Mouse (Mus musculus) cerebellum, postnatal 10 days (tissue): Measurements from ENCODE around the gene Crtc3.

Source experiments
- DNase-seq, 2 experiments: peaks; one replicate each; pipeline ENCODE4 v3.0.0; 2021; ENCODE audit warnings: mixed read lengths in 2 of 2

Gene Crtc3

DNA sequence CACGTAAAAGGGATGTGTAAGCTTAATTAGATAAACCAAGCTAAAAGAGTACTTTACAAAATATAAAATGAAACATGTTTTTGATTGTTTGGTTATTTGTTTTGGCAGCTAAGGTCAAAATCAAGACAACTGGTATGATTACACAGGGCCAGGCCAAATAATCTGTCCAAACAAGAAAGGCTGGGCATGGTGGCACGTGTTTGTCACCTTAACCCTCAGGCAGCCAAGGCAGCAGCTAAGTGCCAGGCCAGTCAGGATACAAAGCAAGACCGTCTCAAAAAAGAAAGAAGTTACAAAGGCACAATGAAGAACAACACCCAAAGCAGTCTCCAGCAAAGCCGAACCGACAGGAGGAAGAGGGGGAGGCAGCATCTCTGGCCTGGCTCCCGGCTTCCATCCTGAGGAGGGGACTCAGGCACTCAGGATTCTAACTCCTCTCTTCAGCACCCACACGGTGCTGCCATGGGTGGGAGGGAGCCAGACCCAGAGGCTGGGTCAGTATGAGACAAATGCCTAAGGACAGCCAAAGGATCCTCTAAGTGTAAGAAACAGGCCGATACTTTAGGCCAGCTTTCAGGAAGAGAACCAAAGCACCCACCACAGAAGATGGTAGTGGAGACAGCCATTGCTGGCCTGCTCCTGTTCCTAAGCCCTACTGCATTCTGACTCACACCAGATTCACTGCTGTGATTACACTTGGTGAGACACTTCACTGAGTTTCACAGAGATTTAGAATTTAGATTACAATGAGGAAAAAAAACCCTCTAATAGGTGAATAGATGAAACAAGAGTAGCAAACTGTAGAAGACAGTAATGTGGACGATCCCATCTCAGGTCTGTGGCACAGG is 51.5 kb downstream of the Crtc3 start:
- DNase-seq, result peak in 1 of 2 experiments; percentile 40

DNA sequence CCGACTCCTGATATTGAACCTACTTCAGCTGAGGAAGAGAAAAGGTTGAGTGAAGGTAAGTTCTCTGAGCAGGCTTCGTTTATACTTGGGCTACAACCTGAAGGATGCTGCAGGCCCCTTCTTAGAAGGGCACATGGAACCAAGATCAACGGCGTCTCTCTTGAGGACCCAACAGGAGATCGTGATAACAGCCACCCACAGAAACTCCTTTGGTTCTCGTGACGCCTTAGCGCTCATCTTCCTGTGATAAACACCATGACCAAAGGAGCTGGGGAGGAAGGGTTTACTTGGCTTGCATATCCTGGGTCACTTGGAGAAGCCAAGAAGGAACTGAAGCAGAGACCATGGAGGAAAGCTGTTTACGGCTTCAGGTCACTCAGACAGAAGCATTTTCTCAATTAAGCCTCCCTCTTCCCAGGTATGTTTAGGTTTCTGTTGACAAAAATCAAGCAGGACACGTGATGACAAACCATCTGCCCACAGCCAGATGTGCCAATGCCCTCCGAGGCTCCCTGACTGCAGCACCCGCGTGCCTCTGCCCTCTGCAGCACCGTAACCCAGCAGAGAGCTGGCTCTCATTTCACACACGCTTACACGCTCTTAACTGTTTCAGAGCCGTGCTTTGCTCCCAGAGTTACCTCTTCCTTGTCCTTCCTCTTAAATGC is 52.3 kb downstream of the Crtc3 start:
- DNase-seq, result peak in 1 of 2 experiments; percentile 49

DNA sequence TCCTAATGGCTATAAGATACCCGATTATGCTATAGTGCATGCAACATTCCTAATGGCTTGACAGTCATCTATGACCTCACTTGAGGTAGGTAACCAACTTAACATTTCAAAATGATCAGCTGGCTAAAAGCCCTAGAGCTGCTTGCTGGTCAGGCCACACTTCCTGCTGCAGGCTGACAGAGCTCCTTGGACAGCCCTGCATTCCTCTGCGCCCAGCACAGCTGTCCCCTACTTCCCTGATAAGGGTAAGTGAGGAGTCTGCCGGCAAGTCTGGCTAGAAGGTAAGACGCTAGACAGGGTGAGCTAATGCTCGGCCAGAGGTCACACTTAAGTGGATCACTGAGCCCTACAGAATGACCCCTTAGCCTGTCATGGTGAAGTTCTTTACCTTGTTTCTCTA is 52.8 kb downstream of the Crtc3 start:
- DNase-seq, result no peak

DNA sequence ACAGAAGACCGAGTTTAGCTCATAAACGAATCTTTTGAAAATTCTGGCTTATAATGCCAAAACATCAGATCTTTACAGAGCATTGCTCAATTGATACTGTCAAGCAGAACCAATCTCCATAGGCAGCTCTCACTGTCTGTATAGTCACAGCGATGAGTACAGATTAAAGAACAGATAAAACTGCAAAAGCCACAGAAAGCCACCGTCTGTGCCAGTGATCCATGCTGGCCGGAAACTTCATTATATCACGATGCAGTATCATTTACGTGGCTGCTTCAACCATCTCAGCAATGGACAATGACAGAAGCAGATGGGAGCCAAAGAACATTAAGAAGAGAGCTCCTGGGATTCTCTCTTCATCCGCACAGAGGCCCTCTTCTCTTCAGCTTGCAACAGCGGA is 53.9 kb downstream of the Crtc3 start:
- DNase-seq, result no peak

- DNase-seq, result no peak
These were observed 55.0 kb downstream of the Crtc3 start for GRCm38 (mm10) chr7:80633635-80634034.

DNA sequence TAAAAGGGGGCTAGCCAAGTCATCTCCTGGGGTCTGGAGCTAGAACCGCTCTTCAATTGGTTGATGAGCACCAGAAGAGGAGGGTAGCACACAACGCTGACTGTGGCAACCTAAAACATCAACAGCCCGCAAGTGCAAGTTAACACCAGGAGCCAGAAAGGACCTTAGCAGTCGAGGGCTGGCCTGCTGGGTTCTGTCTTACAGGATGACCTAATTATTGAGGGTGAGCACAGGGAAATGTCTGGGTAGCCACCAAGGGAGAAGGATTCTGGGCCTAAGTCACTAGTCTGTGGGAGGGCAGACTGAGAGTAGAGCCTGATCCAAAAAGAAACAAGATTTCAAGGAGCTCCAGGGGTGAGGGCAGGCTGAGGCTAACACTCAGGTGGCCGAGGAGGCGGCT is 56.7 kb downstream of the Crtc3 start:
- DNase-seq, result no peak

DNA sequence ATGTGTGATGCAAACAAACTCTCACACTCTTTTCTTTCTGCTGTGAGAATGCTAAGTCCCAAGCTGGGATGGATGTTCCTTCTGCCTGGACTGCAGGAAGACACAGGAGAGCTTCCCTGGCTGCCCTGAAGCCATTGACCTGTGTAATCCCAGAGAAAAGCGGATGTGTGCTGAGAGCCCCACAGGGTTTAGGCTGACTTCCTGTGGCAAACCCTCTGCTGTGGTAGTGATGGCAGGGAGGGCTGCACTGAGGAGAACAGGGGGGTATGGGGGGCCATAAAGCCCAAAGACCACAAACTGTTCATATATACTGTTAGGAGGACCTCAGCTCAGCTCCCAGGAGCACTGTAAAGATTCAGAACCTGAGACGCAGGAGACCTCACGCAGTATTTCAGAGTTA is 57.3 kb downstream of the Crtc3 start:
- no peak for DNase-seq

DNA sequence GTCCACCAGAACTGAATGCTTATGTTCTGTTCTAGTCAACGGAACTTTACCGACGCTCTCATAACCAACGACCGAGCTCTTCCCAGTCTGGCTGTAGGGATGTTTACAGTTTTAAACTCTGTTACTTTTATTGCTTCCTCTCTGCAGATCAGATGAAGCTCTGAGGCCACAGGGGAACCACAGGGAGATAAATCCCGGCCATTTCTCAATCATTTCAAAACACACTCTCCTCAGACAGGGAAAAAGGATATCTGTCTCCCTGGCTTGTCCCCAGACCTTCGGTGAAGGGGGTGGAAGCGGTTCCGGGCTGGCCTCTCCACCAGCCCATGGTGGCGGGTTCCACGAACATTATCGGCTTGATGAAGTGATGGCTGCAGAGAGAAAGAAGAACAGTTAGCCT is 59.3 kb downstream of the Crtc3 start:
- DNase-seq, result no peak

DNA sequence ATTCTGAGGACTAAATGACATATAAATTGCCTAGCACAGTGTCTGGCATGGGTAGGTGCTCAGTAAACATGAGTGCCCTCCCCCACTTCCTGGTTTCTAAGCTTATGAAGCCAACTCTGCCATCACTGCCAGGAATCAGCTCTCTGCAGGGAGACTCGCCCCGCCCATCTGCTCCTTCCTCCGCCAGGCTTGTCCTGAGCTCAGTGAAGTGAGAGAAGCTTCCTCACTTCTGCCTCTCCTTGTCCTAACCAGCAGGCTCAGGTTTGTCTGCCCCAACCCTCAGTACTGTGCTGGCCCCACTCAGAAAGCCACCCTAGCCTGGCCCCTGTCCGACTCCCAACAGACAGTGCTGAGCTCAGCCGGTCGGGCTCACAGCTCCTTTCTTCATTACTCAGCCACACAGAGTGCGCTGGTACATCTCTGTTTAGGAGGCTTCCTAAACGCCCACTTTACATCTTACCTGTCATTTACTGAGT is 59.9 kb downstream of the Crtc3 start:
- peak; percentile 93 to 95 for DNase-seq

DNA sequence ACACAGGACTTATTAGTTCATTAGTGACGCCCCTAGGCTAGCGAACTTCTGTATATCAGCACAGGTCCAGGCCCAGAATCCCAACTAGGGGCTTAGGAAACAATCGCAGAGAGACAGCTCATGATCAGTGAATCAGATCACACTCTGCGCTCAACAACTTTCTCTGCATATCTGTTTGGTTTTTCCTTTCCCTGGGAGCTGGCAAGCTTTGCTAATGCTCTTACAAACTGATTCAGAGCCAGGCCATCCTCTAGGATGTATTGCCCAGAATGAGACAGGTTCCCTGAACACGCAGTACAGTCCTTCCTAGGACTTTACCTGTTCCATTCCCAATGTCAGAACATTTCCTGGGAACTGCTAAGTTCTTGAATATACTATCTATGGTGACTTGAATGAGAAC is 61.7 kb downstream of the Crtc3 start:
- no peak for DNase-seq

DNA sequence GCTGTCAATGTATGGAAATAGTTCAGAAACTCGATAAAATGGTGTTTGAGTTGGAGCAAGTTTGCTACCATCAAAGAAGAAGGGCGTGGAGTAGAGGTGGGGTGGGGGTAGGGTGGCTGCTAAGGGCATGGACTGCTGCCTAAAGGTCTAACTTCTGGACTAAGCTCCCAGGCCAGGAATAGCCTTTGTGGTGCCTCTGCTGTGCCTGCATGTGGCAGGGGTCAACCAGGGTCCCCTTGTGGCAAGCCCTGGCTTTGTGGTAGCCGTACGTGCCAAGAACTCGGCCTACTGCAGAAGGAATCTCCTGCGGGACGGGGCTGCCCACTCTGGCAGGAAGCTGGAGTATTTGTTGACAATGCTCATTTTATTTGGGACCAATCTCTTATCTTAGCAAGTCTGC is 62.8 kb downstream of the Crtc3 start:
- DNase-seq, result no peak

DNA sequence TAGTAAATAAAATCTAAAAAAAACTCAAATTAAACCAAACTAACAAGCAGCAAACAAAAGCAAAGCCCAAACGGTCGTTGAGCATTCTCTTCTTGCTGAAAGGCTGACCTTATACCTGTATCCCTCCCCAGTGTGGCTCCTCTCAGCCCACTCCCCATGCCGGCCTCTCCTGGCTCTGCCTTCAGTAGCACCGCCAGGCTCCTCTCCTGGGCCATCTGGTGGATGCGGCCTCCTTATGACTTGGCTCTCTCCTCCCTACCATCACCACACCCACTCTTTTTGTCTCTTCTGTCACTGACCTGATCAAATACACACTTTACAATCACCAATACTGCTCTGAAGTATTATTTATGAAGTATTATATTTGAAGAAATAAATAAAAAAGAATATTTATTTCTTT is 65.4 kb downstream of the Crtc3 start:
- peak; percentile 87 to 89 for DNase-seq

- no peak for DNase-seq
These were observed 72.6 kb downstream of the Crtc3 start for GRCm38 (mm10) chr7:80616096-80616495.

DNA sequence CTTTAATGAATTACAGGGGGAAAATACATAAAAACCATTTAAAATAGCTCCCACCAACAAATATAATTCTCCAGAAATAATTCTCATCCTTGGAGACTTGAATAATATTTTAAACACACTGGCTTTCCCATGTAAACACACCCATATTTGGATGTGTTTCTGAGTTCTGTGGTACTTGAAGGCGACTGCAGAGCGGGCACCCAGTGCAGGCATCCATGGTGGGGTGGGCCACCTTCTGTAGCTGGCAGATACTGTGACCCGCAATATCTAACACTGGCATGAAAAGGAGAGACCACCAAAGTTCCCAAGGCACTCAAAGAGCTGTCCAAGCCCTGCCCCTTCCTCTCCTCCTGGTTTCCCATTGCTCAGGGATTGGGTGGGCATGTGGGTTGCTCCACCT is 74.6 kb downstream of the Crtc3 start:
- no peak for DNase-seq

- DNase-seq, result no peak
These were observed 76.4 kb downstream of the Crtc3 start for GRCm38 (mm10) chr7:80612191-80612787.

DNA sequence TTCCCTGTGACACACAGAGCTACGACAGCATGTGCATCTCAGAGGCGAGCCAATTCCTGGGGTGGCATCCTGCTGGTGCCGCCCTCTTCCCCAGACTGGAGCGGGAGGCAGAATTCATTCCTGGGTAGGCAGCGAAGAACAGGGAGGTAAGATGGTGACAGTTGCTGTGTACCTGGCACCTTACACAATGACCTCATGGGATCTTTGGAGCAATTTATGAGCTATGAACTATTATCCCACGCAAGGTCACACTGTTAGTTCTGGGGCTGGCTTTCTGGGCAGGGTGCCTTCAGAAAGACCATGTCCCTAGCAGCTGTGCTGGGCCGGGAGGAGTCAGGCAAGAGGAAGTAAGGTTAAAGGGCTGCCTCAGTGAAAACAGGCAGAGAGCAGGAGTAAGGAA is 77.0 kb downstream of the Crtc3 start:
- peak; percentile 49 to 66 for DNase-seq

- DNase-seq, result no peak
These were observed 81.2 kb downstream of the Crtc3 start for GRCm38 (mm10) chr7:80607503-80607902.

DNA sequence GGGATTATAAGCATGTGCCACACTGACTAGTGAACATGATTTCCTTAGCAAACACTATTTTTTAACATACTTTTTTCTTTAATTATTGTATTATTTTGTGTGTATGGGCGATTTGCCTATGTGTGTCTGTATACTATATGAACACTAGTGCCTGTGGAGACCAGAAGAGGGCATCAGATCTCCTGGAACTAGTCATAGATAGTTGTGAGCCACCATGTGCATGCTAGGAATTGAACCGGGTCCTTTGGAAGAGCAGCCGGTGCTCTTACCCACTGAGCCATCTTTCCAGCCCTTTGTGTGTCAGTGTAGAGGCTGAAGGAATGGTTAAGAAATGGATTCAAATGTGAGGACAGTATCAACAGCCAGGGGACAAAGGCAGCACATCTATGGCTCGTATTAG is 82.2 kb downstream of the Crtc3 start:
- DNase-seq, result no peak

DNA sequence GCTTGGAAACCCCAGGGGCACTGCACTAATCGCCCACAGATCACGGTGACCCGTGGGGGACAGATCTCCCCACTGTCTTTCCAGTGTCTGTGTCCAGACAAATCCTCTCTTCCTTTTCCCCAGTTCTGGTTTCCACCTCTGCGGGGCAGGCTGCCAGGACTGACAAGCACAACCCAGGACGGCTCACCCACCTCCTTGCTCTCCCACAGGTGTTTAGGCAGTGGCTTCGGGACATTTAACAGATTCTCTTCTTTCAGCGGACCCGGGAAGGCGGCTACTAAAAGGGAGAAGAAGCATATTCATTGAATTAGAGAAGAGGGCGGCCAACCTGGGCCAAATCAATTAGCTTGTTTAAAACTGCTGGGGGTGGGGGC is 83.1 kb downstream of the Crtc3 start:
- DNase-seq, result peak in 1 of 2 experiments; percentile 44

DNA sequence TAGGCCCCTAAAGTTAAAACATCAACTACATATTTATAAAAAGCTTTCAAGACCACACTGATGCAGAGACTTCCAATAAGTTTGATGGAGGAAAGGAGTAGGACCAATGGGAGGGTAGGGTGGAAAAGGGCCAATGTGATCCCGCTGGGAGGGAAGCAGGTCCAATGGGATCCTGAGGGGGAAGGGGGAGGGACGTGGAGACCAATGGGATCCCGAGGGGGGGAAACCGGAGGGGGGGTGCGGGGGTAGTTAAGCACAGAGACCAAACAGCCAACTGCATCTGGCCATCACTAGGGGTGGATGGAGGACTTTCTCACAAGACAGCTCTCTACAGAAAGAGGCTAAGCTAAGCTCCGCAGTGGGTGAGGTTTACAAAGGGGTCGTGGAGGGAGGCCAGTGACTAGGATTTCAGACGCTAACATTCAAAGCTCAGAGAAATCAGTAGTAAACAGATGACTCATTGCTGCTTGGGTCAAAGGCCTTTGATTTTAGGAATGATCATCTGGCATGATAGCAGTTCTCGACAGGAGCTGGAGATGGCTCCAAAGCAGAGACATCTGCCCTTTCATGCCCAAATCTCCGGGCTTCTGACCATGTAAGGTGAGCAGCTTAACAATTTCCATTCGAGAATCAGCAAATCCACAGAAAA is 83.6 kb downstream of the Crtc3 start:
- peak in 1 of 2 experiments; percentile 49 for DNase-seq

- peak in 1 of 2 experiments; percentile 27 for DNase-seq
These were observed 86.1 kb downstream of the Crtc3 start for GRCm38 (mm10) chr7:80602574-80602973.

DNA sequence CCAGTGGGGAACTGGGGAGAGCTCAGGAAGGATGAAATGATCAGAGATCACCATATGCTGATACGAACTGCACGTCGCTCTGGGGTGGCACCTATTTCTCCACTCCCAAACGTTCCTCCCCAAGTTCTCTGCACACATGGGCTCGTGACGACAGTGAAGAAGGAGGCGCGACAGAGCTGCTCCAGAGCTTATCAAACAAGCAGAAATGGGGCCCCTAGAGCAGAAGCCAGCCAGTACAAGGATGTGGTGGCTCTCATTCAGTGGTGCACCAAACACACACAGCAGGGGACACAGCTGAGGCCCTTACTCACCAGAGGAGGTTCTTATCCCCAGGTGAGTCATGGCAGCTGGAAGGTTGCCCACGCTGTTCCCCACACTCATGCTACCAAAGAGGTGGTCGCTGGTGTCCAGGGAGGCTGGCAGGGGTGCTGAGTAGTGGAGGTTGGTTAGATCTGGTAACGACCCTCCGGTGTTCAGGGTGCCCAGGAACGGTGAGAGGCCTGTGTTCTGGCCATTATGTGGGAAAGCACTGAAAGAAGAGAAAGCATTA is 90.2 kb downstream of the Crtc3 start:
- DNase-seq, result no peak

GRCm38 (mm10) chr7:80597900-80598299 is 90.8 kb downstream of the Crtc3 start:
- DNase-seq, result no peak
